Mouse (Mus musculus): ENCODE data around the gene Agbl1. TPM values are rescaled to one million over a fixed set of nuclear protein-coding genes. Genes with fewer than 3 reads are reported as not detected.

The Agbl1 gene
- total RNA-seq, 1 experiment from 2014 or later: not detected

DNA sequence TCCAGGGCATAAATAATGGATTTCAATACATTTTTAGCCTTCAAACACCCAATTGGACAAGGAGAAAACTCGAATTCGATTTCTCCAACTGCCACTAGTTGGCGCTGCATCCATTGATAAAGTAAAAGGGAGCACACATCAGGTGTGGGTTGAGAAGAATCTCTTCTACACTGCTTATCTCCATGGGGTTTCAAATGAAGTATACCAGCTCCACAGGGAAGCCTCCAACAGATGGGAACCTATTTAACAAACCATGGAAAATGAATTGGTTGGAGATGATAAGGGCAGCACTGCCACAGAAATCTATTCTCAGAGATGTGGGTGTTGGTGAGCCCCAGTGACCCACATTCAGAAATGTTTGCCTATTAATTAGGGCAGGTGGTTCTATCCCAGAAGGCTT, 741.6 kb downstream of the Agbl1 start:
- DNase-seq: peak; percentile 11

DNA sequence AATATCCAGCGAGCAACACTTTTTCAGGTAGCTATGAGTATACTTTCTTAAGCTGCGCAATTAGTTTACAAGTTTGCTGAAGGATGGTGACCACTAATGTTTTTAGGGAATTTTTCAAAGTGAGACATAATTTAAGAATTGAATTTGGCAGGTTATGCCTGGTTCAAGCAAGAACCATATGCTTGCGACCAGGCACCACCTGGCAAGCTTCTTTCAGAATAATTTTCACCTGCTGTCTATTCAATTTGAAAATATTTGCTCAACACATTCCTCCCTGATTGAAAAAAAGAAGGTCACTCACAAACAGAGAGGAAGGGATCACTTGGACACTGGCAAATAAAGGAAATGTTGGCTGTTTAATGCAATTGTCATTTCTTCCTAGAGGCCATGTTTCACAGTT, 779.9 kb downstream of the Agbl1 start:
- DNase-seq: no peak

DNA sequence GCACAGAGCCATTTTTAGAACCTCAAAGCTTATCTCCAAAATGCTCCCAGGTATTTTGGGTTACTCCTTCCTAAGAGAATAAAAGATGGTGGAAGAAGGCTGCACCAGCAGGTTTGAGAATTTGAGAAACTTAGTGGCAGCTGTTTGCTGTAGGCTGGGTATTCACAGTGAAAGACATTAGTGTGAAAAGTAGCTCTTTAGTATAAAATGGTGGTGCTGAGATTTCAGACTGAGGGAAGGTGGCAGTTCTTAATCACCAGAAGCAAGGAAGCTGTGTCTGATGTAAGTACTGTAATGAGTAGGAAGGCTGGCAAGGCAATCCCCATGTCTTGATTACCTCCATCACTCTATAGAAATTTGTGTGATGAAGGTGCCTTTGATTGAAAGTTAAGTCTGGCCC, 799.3 kb downstream of the Agbl1 start:
- DNase-seq: no peak

DNA sequence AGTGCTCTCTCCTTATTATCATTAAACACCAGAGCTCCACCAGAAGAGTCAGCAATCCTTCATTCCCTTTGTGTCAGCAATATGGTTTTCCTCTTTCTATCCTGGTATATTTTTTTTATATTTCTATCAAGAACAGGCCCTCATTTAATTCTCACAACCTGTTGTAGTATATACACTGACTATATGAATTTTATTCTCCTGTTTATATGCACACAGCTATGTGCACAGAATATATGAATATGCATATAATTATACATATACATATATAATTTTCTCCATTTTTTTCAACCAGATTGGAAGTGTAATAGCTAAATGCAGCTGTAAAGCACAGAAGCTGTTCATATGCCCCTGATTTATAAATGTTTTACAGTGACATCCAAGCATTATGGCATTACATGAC, 846.3 kb downstream of the Agbl1 start:
- DNase-seq: no peak

DNA sequence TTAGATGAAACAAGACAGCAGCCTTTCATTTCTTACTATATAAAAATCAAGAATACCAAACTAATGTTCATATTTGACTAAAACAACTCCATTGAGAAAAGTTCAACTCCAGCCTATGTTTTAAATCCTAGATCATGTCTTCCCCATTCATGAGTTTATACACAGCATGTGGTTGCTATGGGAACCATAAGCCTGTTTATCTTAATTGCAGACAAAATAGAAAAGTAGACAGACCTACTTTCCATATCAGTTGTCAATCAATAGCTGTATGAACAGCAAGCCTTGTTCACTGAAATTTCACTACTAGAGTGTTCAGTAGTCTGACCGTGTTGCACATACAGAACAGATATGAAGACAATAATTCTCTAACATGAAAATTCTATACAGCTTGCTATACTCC, 857.6 kb downstream of the Agbl1 start:
- DNase-seq: no peak

DNA sequence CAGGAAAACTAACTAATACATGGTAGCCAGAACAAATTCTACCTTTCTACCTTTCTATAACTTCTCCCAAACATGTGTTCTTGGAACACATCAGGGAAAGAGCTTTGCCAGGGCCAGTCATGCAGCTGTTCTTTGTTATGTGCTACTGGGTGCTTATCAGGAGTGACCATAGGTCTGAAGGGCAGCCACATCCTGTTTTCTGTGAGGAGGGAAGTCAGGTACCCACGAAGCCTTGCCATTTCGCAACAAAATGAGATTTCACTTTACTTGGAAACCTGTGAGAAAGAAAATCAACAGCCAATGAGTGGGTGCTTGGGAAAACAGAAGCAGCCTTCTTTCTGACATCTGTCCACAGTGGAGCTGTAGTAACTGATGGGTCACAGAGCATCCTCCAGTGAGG, 865.5 kb downstream of the Agbl1 start:
- DNase-seq: no peak

DNA sequence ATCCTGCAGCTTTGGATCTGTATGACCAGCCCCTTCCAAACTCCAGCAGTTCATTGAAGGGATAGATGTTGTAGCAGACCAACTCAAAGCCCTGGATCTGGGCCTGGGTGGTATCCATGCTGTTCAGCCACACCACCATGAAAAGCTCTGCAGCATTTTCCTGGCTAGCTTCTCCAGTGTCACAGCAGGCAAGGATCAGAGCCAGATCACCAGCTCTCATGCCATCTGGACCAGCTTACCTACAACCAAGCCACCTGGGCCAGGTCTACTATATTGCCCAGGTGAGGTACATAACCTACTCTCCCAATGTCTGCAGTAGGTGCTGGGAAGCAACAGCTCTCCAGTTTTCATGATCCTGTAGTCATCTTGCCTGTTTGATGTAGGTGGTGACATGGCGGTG, 884.3 kb downstream of the Agbl1 start:
- no peak for DNase-seq

DNA sequence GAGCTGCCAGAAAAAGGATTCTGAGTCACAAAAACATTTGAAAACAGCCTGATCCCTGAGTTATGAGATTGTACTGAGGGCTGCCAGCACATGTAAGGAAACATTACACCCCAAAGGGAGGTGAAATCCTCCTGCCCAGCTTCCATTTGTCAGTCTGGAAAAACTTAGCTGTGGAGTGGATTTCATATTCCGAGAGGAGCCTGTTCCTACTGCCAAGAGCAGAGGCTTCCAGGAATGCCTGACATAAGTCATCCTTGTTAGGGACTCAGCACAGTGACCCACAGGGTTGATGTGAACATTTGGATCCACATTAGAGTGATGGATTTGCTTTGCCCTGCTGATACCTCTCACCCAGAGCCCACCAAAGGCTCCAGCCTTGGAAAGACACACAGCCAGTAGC, 899.4 kb downstream of the Agbl1 start:
- DNase-seq: no peak

DNA sequence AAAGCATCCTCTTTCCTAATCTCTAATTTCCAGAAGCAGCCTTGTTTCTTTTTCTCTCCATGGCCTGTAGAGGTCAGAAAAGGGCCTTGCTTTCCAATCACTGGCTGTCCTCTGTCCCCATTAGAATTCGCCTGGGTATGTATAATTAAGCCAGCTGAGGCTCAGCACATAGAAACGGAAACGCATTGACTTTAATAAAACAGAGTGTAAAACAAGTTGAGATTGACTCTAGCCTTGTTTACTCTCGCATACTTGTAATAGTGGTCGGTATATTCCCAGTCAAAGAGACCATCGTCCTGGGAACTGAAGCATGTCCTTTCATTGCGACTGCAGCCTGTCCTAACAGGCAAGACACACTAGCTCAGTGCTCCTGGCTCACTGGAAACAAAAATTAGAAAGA, 902.3 kb downstream of the Agbl1 start:
- DNase-seq: no peak

DNA sequence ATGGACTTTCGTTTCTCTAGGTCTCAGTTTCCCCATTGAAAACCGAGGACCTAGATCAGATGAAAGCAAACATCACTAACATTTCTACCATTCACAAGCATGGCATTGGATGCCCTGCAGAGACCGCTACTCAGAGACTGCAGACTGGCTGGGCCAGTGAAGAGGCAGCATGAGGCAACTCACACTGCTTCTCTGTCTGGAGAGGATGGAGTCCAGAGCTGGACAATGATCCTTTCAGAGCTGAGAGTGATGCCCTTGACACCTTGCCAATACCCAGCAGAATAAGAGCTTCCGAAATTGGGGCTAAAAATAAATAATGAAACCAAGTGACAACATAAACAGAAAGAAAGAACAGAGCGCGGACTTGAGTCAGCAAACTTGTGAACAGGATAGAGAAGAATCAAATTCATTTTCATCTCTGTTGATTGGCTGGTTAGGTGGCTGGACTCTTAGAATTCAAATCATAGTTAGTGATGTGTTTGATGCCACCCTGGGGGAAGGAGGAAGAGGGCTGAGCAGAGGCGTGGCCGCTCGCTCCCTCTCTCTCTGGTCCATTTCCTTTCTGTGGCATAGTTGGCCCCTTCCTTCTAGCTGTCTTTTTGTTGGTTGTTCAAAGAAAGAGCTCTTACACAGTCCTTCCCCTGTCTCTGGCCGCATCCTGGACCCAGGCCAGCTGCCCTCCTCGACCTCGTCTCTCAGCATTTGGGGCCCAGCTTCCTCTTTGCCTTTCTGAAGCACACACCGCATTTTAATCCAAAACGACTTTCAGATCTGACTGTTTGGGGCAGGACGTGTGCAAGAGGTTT, 903.1 kb downstream of the Agbl1 start:
- peak; percentile 17 for DNase-seq

DNA sequence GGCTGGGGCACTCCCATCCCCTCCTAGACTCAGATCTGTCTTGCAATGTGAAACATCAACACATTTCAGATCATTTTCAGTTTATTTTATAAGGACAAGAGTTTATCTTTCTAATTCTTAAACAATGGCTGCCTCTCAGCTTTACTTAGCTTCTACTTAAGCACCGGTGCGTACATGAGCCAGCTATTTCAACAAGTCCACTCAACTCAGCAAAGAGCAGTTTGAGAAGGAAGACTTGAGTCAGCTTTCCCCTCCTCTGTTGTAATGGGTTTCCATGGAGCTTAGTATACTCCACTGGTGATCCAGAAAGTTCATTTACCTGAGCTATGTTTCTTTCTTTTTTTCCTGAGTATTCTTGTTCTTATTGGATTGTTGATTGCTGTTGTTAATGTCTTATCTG, 905.2 kb downstream of the Agbl1 start:
- no peak for DNase-seq

DNA sequence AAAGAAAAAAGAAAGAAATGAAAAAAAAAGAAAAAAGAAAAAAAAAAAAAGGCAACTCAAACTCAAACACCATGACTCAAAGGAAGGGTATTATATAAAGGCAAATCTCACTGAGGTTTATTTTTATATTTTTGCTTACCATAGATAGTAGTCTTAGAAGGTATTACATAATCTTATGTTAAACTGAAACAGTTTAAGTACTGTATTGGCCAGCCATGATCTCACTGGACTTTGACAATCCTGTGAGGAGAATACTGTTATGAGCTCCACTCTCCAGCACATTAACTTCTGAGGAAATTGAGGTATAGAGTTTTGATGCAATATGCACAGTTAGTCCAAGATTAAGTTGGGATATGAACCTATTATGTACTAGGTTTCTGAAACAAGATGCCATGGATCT, 909.0 kb downstream of the Agbl1 start:
- DNase-seq: no peak

DNA sequence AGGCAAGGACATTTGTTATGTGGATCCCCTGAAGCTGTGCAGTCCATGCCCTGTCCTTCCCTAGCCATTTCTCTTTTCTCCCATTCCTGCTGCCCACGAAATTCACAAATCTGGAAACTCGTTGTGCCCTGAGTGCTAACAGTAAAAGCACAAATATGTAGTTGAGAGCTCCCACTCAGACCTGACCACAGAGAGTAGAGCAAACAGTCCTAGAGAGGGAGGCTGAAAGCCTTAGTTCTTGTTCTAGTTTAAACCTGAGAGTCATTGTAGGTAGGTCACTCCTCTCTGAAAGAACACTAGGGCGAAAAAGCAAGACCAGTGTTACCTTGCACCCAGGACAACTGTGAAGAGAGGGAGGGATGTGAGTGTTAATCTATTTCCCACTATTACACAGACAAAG, 917.8 kb downstream of the Agbl1 start:
- DNase-seq: no peak

DNA sequence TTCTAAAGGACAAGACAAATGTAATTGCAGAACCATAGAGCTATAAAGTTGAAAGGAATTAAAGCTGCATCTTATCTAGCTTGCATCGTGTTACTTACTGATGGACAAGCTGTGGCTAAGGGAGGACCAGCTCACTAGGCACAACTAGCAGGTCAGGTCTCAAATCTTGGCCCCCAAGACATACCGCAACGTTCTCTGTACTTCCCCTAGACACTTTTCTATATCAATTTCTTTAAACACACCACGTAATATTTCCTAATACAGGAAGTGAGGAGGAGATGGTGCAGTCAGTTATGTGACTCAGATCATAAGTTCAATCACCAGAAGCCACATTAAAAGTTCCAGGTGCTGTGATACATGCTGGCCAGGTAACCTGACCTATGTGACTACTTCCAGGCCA, 919.1 kb downstream of the Agbl1 start:
- no peak for DNase-seq

DNA sequence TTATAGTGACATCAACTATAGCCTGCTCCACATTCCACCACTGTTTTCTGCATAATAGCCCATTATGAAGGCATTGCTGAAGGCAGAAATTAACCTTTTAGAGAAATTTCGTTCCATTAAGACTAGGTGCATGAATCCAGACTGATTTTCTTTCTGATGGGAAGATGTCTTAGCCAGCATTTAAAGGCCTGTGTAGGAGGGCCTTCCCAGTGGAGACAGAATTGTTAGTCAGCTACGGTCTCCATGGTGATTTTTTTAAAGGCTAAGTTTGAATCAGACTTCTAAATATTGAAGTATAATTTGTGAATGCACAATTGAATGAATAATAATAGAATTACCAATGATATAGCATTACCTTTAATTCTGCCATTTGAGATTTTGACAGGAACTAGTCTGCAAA, 920.2 kb downstream of the Agbl1 start:
- no peak for DNase-seq

DNA sequence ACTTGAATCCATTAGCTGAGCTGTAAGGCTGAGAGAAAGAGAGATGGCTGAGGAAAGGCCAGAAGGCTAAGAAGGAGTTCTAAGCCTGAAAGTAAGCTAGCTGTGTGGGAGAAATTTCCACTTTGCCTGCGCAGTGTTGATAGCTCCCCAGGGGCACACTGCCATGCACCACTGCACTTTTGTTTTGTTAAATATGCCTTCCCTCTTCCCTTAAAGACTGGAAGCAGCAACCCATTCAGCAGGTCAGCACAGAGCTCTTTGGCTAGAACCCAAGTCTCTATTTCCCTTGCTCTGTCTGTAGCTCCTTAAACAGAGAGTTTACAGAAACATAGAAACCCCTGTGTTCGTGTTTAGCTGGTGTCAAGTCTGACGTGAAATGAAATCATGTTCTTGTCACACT, 922.7 kb downstream of the Agbl1 start:
- no peak for DNase-seq

DNA sequence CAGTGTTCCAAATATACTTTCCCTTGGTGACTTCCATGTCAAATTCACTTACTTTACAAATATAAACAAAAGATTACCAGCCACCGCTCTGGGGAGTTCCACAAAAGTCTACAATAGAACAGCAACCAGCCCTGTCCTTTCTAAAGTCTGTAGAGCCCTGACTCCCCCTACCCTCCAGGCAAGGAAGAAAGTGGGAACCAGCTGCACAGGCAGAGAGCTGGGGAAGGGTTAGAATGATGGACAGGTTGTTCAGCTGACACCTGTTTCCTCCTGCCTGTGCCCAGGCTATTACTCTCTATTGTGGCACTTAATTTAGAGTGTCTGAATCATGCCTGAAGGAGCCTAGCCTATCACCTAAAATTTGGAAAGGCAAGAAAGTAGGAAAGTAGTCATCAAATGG, 923.2 kb downstream of the Agbl1 start:
- no peak for DNase-seq

DNA sequence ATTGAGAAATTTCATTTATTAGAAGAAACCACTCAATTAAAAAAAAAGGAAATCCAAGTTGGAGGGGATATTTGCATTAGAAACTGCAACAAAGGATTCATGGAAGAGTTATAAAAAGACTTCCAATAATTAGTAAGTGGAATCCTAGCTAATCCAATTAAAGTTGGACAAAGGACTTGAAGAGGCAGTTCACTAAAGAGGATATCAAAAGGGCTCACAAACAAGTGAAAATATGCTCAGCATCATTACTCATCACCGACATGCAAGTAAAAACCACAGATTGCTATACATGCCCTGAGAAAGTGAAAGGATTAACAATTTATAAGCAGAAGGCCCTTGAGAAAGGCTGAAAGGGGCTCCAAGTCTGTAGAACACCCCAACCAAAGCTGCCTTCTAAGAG, 935.2 kb downstream of the Agbl1 start:
- DNase-seq: no peak

All from adrenal gland, postnatal 25 days (tissue).